Mouse (Mus musculus) embryo, embryonic 10.5 days (tissue): ENCODE measurements around the gene Ugt1a7c.

ENCODE experiments used
- DNase-seq: peaks from one replicate; pipeline ENCODE4 v3.0.0-alpha.2; 2015; ENCODE audit warnings: low spot score

The Ugt1a7c gene

GRCm38 (mm10) chr1:88262961-88263360, 168.1 kb downstream of the Ugt1a7c start:
- DNase-seq, result no peak

DNA sequence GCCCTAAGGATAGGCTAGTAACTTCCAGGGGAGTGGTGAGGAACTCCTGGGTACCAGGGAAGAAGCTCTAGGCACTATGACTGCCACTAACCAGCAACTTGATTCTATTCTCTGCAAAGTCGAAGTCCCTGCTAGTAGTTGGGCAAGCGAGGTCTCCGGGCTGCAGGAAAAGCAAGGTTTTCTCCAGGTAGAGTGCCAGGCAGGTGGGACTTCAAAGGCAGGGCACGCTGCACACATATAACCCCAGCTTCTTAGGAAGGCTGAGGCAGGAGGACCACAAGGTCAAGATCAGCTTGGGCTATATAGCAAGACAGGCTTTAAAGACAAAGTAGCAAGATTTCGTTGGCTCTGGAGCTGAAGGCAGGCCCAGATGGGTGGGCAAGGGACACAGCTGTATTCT, 168.9 kb downstream of the Ugt1a7c start:
- no peak for DNase-seq

DNA sequence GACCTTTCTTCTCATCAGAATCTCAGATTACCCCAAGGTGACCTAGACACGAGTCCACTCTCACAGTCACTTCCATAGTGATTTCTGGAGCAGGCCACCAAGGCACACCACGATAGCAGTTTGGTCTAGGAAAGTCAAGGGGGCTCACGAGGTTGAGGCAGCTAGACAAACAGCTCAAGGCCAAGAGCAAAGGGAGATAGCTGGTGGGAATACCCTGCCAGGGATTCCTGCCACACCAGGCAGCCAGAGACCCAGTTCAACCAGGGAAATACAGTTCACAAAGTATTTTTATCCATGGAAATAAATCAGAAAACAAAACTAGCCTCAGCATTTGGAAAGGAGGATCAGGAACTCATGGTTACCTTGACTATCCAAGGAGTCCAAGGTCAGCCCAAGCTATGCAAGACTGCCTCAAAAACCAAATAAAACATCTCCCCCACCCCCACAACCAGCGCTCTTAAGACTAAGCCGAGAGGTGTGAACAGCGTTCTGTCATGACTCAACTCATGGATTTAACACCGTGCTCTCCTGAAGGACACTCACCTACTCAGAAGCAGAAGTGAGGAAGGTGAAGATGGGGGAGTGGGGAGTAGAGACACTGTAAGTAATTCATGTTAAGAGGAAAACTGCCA, 169.5 kb downstream of the Ugt1a7c start:
- DNase-seq, result no peak

GRCm38 (mm10) chr1:88264869-88265240, 170.0 kb downstream of the Ugt1a7c start:
- no peak for DNase-seq

GRCm38 (mm10) chr1:88266123-88266522, 171.3 kb downstream of the Ugt1a7c start:
- DNase-seq, result no peak

DNA sequence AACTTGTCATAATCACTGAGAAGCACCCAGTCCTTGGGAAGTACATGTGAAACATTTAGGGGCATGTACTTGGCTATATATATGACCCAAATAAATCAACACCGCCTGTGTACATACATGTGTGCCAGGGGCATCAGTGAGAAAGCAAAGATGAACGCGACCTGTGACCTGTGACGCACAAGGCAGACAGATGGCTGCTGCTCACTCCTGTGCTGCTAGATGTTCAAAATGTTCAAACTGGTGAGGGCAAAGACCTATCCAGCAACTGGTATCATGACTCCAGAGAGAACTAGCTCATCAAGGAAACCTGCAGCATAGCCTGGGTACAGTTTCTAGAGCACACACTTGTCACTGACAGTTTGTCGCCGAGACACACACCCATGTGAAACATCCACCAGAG, 172.6 kb downstream of the Ugt1a7c start:
- DNase-seq, result no peak

- DNase-seq, result no peak
Observed at GRCm38 (mm10) chr1:88268070-88268469, 173.2 kb downstream of the Ugt1a7c start.
